ENCODE assay signal across 9 mouse cellular contexts in the genomic region with DNA sequence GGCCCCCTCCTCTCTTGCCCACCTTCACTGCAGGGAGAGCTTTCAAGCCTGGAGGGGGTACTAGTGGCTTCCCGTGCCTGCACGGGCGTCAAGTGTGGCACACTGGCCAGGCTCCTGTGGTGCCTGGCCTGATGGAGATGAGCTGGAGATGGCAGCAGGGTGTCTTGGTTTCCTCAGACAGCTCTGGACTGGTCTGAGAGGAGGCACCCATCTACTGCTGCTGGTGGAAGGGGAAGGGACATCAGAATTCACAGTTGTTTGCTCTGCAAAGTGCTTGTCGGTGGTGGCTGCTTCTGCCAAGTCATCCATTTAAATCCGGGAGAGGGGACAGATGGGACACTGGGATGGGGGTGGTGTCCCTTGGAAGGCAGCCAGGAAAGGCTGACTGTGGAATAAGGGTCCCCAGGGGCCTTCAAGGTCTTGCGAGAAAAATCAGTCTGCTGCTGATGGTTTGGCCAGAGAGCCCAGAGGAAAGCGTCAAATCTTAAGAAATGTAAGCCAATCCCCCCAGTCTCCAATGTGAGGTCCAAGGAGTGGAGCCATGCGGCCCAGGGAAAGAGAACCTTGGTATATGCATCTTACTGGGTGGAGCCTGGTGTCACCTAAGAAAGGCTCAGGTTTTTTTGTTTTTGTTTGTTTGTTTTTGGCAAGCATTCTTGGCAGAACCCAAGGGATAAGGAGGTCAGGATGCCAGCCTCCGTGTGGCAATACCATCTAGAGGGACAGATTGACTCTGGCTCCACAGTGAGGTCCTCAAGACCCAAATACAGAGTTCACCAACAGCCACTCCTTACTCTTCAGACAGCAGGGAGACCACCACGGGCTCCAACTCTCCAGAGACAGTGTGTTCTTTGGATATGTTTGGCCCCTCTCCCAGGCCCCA. TPM values are rescaled to one million over a fixed set of nuclear protein-coding genes. Genes with fewer than 3 reads are reported as not detected.
A peak's percentile ranks its signal among the peaks of the same experiment; 100 is the strongest.
DNase-seq lines count a peak whose midpoint lies in the region; ATAC-seq and TF ChIP-seq lines count a peak whose summit lies in the region.
"Had no signal": no experiment of that assay in that cellular context is flagged by ENCODE, and none has a peak within 500 bp of the region (broad histone marks: within the 10 kb centered on the region; RNA-seq: fewer than 3 reads in every experiment).

No protein-coding gene starts in this region.

- no peaks in the 10 kb centered on the region for H3K4me1 ChIP-seq in lung, embryonic 14.5 days (ENCODE audit: insufficient read depth)
- H3K4me1 ChIP-seq in heart, adult 2 months (ENCODE audit: control insufficient read depth, insufficient read depth, low read length), result no peaks in the 10 kb centered on the region; the same call in none of the 2 replicates

- no peak for TF ChIP-seq POLR2A in heart, adult 2 months (IDR thresholded peaks at IDR 0.05; ENCODE audit: insufficient read depth, low read depth, low read length)

- intact Hi-C loops in heart, adult 2 months (cut with DNase I), result no loop called here

- no peak overlapping the region for H3K9ac ChIP-seq in lung, embryonic 14.5 days
- H3K9ac ChIP-seq in heart, adult 2 months (ENCODE audit: low read depth, low read length), result no peak overlapping the region

- H3K9me3 ChIP-seq in lung, embryonic 14.5 days (ENCODE audit: low read depth, low read length), result no peaks in the 10 kb centered on the region

- H3K79me2 ChIP-seq in heart, adult 2 months (replicated peaks; ENCODE audit: control insufficient read depth, insufficient read depth, low read length), result no peaks in the 10 kb centered on the region

- DNase-seq in adrenal gland, postnatal 14 days, result peak; percentile 67
- no peak for DNase-seq in adrenal gland, postnatal 4 days (ENCODE audit: low spot score in 2 of 2)
- peak; percentile 67 for DNase-seq in lung, embryonic 14.5 days
- no peak for DNase-seq in lung, adult 18-20 months
- peak; percentile 53 to 56 for DNase-seq in heart, adult 2 months
- DNase-seq in layer of hippocampus, postnatal 14 days (ENCODE audit: low spot score in 2 of 2), result peak; percentile 22 to 26
- DNase-seq in embryo, embryonic 10.5 days (ENCODE audit: low spot score), result no peak
- no peak for DNase-seq in frontal cortex, postnatal 25 days (ENCODE audit: low spot score in 2 of 2)

- peak; percentile 28; the same call in 1 of the 2 replicates for ATAC-seq in lung, embryonic 14.5 days (ENCODE audit: insufficient read depth)

- no peak for TF ChIP-seq EP300 in heart, adult 2 months (IDR thresholded peaks at IDR 0.05; ENCODE audit: insufficient read depth, low read depth, low read length)

- TF ChIP-seq CTCF in lung, embryonic 14.5 days (IDR thresholded peaks at IDR 0.05; ENCODE audit: low read depth), result no peak
- TF ChIP-seq CTCF in heart, adult 2 months (IDR thresholded peaks at IDR 0.05), result no peak

- no peak overlapping the region for H3K4me2 ChIP-seq in lung, embryonic 14.5 days

- H3K36me3 ChIP-seq in lung, embryonic 14.5 days (ENCODE audit: insufficient read depth), result peaks cover 36% of the 10 kb centered on the region
- H3K36me3 ChIP-seq in heart, adult 2 months (ENCODE audit: control insufficient read depth, insufficient read depth, low read length), result no peaks in the 10 kb centered on the region

- H3K27me3 ChIP-seq in lung, embryonic 14.5 days (ENCODE audit: insufficient read depth, low read length), result no peaks in the 10 kb centered on the region
- H3K27me3 ChIP-seq in heart, adult 2 months (ENCODE audit: control insufficient read depth, insufficient read depth, low read length), result no peaks in the 10 kb centered on the region

- WGBS in lung, embryonic 14.5 days, result 53% methylated on average over 10 of the region's 10 CpGs
- WGBS in heart, adult 2 months, result 36% methylated on average over 10 of the region's 10 CpGs

- H3K27ac ChIP-seq in lung, embryonic 14.5 days (ENCODE audit: low read depth), result no peak overlapping the region
- peak overlapping the region; percentile 12; the same call in 1 of the 2 replicates for H3K27ac ChIP-seq in heart, adult 2 months

- H3K4me3 ChIP-seq in lung, embryonic 14.5 days (ENCODE audit: low read depth, low read length), result no peak overlapping the region
- no peak overlapping the region for H3K4me3 ChIP-seq in heart, adult 2 months
- H3K4me3 ChIP-seq: erythroblast, embryonic 14.5 days had no signal

RNA-seq across cellular contexts. Expression of gene Sesn2, which starts 17.9 kb away (rescaled TPM):
- 17.8 and 19.8 TPM in 2 replicates for total RNA-seq in adrenal gland, postnatal 14 days (2021)
- total RNA-seq in adrenal gland, postnatal 4 days (2021), result 10 to 100 TPM; 12.5 to 14.3 TPM
- 7.8 and 8.6 TPM in 2 replicates for polyA plus RNA-seq in lung, embryonic 14.5 days (2014; fragmentation: Nextera tagmentation; extraction: Ambion mirVana)
- 1 to 10 TPM; 2.5 to 3.3 TPM for total RNA-seq in heart, adult 2 months (2021)
- 3.4 and 4.3 TPM in 2 replicates for polyA plus RNA-seq in heart, adult 2 months (2012; rRNA removed)
- 10 to 100 TPM; 14.3 to 17.9 TPM for total RNA-seq in layer of hippocampus, postnatal 14 days (2021)

RNA-seq across cellular contexts. Expression of gene Med18, which starts 28.7 kb away (rescaled TPM):
- total RNA-seq in adrenal gland, postnatal 14 days (2021), result 7.8 and 10.7 TPM in 2 replicates
- total RNA-seq in adrenal gland, postnatal 4 days (2021), result 10 to 100 TPM; 13.5 to 13.6 TPM
- polyA plus RNA-seq in lung, embryonic 14.5 days (2014; fragmentation: Nextera tagmentation; extraction: Ambion mirVana), result 20.0 and 20.1 TPM in 2 replicates
- total RNA-seq in heart, adult 2 months (2021), result 1 to 10 TPM; 3.5 to 4.5 TPM
- polyA plus RNA-seq in heart, adult 2 months (2012; rRNA removed), result 2.1 and 2.2 TPM in 2 replicates
- 1 to 10 TPM; 6.6 to 7.9 TPM for total RNA-seq in layer of hippocampus, postnatal 14 days (2021)

RNA-seq across cellular contexts. Expression of gene Atpif1, which starts 41.0 kb away (rescaled TPM):
- 357 TPM in 2 replicates for total RNA-seq in adrenal gland, postnatal 14 days (2021)
- total RNA-seq in adrenal gland, postnatal 4 days (2021), result 100 to 1,000 TPM; 533 to 549 TPM
- 1,179 and 1,189 TPM in 2 replicates for polyA plus RNA-seq in lung, embryonic 14.5 days (2014; fragmentation: Nextera tagmentation; extraction: Ambion mirVana)
- total RNA-seq in heart, adult 2 months (2021), result 100 to 1,000 TPM; 287 to 299 TPM
- 146 and 164 TPM in 2 replicates for polyA plus RNA-seq in heart, adult 2 months (2012; rRNA removed)
- total RNA-seq in layer of hippocampus, postnatal 14 days (2021), result 100 to 1,000 TPM; 584 to 591 TPM

RNA-seq across cellular contexts. Expression of gene Dnajc8, which starts 42.9 kb away (rescaled TPM):
- total RNA-seq in adrenal gland, postnatal 14 days (2021), result 111 and 114 TPM in 2 replicates
- total RNA-seq in adrenal gland, postnatal 4 days (2021), result 100 to 1,000 TPM; 110 to 116 TPM
- 191 TPM in 2 replicates for polyA plus RNA-seq in lung, embryonic 14.5 days (2014; fragmentation: Nextera tagmentation; extraction: Ambion mirVana)
- 10 to 100 TPM; 53.3 to 58.8 TPM for total RNA-seq in heart, adult 2 months (2021)
- 29.1 and 40.0 TPM in 2 replicates for polyA plus RNA-seq in heart, adult 2 months (2012; rRNA removed)
- 10 to 100 TPM; 83.2 to 84.5 TPM for total RNA-seq in layer of hippocampus, postnatal 14 days (2021)

Comparison
In these comparisons a context has a peak if more than half of its experiments do, and no peak if none do; other contexts are left out.
1. DNase-seq: peak in adrenal gland, postnatal 14 days (single experiment), lung, embryonic 14.5 days (single experiment), heart, adult 2 months (2 of 2) and layer of hippocampus, postnatal 14 days (2 of 2); none in adrenal gland, postnatal 4 days (0 of 2), lung, adult 18-20 months (0 of 2), embryo, embryonic 10.5 days (single experiment) and frontal cortex, postnatal 25 days (0 of 2).